ENCODE assay signal across 9 mouse cellular contexts in genomic region chr7:67459810-67460209, GRCm38 (mm10).
DNase-seq lines count a peak whose midpoint lies in the region; ATAC-seq and TF ChIP-seq lines count a peak whose summit lies in the region.
"Had no signal": no experiment of that assay in that cellular context is flagged by ENCODE, and none has a peak within 500 bp of the region (broad histone marks: within the 10 kb centered on the region; RNA-seq: fewer than 3 reads in every experiment).

No protein-coding gene starts in this region.

- H3K9me3 ChIP-seq in heart, embryonic 13.5 days, result no peaks in the 10 kb centered on the region
- no peaks in the 10 kb centered on the region for H3K9me3 ChIP-seq in stomach, embryonic 16.5 days (replicated peaks; ENCODE audit: control insufficient read depth, low read length)
- H3K9me3 ChIP-seq: limb, embryonic 12.5 days had no signal

- no peak overlapping the region for H3K4me2 ChIP-seq in heart, embryonic 13.5 days
- no peak overlapping the region for H3K4me2 ChIP-seq in stomach, embryonic 16.5 days (ENCODE audit: low read depth, low read length)
- H3K4me2 ChIP-seq: limb, embryonic 12.5 days had no signal

- ATAC-seq in heart, embryonic 13.5 days (ENCODE audit: extremely low read depth, insufficient number of reproducible peaks, low FRiP score, low TSS enrichment), result no peak
- ATAC-seq in stomach, embryonic 16.5 days (ENCODE audit: insufficient read depth, low FRiP score), result peak; percentile 43; the same call in 1 of the 2 replicates

- no peak for TF ChIP-seq CTCF in liver, adult 2 months (IDR thresholded peaks at IDR 0.05; ENCODE audit: low read depth, low read length)

- H3K27me3 ChIP-seq in heart, embryonic 13.5 days (replicated peaks), result no peaks in the 10 kb centered on the region
- no peaks in the 10 kb centered on the region for H3K27me3 ChIP-seq in liver, adult 2 months (ENCODE audit: control insufficient read depth, insufficient read depth, low read length)
- H3K27me3 ChIP-seq in stomach, embryonic 16.5 days (ENCODE audit: control insufficient read depth, insufficient read depth, low read length), result no peaks in the 10 kb centered on the region; the same call in 1 of the 2 replicates

- no peaks in the 10 kb centered on the region for H3K36me3 ChIP-seq in heart, embryonic 13.5 days
- no peaks in the 10 kb centered on the region for H3K36me3 ChIP-seq in liver, adult 2 months (ENCODE audit: control insufficient read depth, insufficient read depth, low read length)
- no peaks in the 10 kb centered on the region for H3K36me3 ChIP-seq in stomach, embryonic 16.5 days (ENCODE audit: control insufficient read depth, insufficient read depth, low read length)
- H3K36me3 ChIP-seq: limb, embryonic 12.5 days had no signal

- no peak for TF ChIP-seq POLR2A in liver, adult 2 months (IDR thresholded peaks at IDR 0.05; ENCODE audit: extremely low read depth, insufficient read depth, low read length)

- DNase-seq in urinary bladder, postnatal 14 days (ENCODE audit: low spot score), result peak; percentile 66
- no peak for DNase-seq in urinary bladder, postnatal 10 days (ENCODE audit: low spot score)
- DNase-seq in liver, adult 2 months (ENCODE audit: extremely low read depth, low read depth, low spot score), result peak; percentile 18
- no peak for DNase-seq in embryo, embryonic 11 days
- no peak for DNase-seq in gastrocnemius, postnatal 4 days (ENCODE audit: low spot score in 2 of 2)
- DNase-seq in cerebellum, postnatal 14 days, result no peak

- no peak overlapping the region for H3K9ac ChIP-seq in heart, embryonic 13.5 days
- H3K9ac ChIP-seq in liver, adult 2 months (ENCODE audit: low read depth, low read length), result no peak overlapping the region
- no peak overlapping the region for H3K9ac ChIP-seq in stomach, embryonic 16.5 days (ENCODE audit: low read length)
- H3K9ac ChIP-seq: limb, embryonic 12.5 days had no signal

- no peaks in the 10 kb centered on the region for H3K79me2 ChIP-seq in liver, adult 2 months (ENCODE audit: control insufficient read depth, insufficient read depth, low read length)

- H3K27ac ChIP-seq in heart, embryonic 13.5 days (replicated peaks), result peak overlapping the region; percentile 26
- H3K27ac ChIP-seq in liver, adult 2 months (replicated peaks; ENCODE audit: insufficient read depth, low read depth, low read length), result peak overlapping the region; percentile 70
- peak overlapping the region; percentile 65 for H3K27ac ChIP-seq in stomach, embryonic 16.5 days (ENCODE audit: low read length)
- H3K27ac ChIP-seq: limb, embryonic 12.5 days had no signal

- 25% methylated on average over 10 of the region's 10 CpGs for WGBS in heart, embryonic 13.5 days
- 66% methylated on average over 10 of the region's 10 CpGs for WGBS in liver, adult 2 months
- 47% methylated on average over 10 of the region's 10 CpGs for WGBS in stomach, embryonic 16.5 days

- H3K4me3 ChIP-seq in heart, embryonic 13.5 days, result no peak overlapping the region
- H3K4me3 ChIP-seq in liver, adult 2 months (ENCODE audit: insufficient read depth, low read depth, low read length), result no peak overlapping the region
- no peak overlapping the region for H3K4me3 ChIP-seq in stomach, embryonic 16.5 days (replicated peaks; ENCODE audit: low read length)
- H3K4me3 ChIP-seq: limb, embryonic 12.5 days had no signal

- H3K4me1 ChIP-seq in heart, embryonic 13.5 days, result peaks cover 67% of the 10 kb centered on the region
- peaks cover 10% of the 10 kb centered on the region for H3K4me1 ChIP-seq in liver, adult 2 months (ENCODE audit: control insufficient read depth, insufficient read depth, low read length)
- H3K4me1 ChIP-seq in stomach, embryonic 16.5 days (ENCODE audit: control insufficient read depth, insufficient read depth, low read length), result peaks cover 15% of the 10 kb centered on the region; the same call in 1 of the 2 replicates

Comparison
In these comparisons a context has a peak if more than half of its experiments do, and no peak if none do; other contexts are left out.
1. DNase-seq: peak in urinary bladder, postnatal 14 days (single experiment) and liver, adult 2 months (single experiment); none in urinary bladder, postnatal 10 days (single experiment), embryo, embryonic 11 days (single experiment), gastrocnemius, postnatal 4 days (0 of 2) and cerebellum, postnatal 14 days (0 of 2).
2. Peak in every context shown above with its lines, with median percentiles within 50 percentile points of each other: H3K27ac ChIP-seq.